Mouse (Mus musculus): ENCODE data around the gene Plcxd1.
"Not testable (repeated sequence)": the region's sequence is repeated elsewhere in the genome, so short reads cannot be mapped to it uniquely, and the experiment has no call there.

Gene Plcxd1

DNA sequence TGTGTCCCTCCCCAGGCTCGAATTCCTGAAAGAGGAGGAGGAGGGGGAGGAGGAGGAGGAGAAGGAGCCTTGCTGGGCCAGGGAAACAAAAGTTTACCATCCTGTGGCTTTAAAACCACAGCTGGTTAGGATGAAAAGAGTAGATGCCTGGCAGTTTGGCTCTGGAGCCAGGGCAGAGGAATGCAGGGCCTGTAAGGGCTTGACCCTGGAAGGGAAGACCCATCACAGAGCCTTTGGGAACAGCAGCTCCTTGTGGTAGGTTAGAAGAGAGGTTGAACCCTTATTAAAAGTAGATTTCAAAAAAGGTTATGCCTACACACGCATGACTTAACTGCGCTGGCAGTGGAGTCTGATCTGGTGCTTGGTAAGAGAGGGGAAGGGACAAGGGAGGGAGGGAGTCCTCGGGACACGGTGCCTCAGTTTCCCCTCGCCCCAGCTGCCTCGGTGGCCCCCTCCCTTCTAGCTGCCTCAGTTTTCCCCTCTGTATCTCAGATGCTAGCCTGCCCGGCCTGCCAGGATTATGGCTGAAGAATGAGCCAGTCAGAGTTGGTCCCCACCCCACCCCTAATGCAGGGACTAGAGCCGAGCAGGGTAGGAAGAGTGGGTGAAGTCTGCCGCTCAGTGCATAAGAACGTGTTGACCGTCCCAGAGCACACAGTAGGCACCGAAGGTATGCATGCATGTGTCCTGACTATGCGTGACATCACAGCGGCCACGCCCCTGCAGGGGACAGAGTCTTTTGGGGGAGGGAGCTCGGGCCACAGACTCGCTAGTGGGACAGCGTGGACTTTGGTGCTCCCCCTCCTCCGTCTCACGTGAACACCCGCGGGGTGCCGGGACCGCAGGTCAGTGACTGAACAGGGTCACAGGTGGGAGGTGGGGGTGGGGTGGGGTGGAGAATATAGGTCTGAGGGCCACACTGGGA lies at the start of gene Plcxd1:
Gene Plcxd1, plus strand, starts transcription at position 314 of the 925 bp plus-strand sequence.
- DNase-seq (ENCODE audit: low spot score in 2 of 2) = peak in 1 of 2 experiments; percentile 29

GRCm38 (mm10) chr5:110057637-110058408 lies 41.9 kb upstream of the Plcxd1 start:
- peak; percentile 72 to 79 for DNase-seq (ENCODE audit: low spot score in 2 of 2)

- DNase-seq (ENCODE audit: low spot score in 2 of 2) = not testable (repeated sequence)
Measured at GRCm38 (mm10) chr5:110072413-110072812, 27.4 kb upstream of the Plcxd1 start, which contains the start of gene Gm17655. Gene Gm17655 (minus strand): TSS chr5:110072513.

GRCm38 (mm10) chr5:110082961-110083360 lies 16.8 kb upstream of the Plcxd1 start:
- DNase-seq (ENCODE audit: low spot score in 2 of 2) = no peak

GRCm38 (mm10) chr5:110086161-110086866 lies 13.5 kb upstream of the Plcxd1 start:
- no peak for DNase-seq (ENCODE audit: low spot score in 2 of 2)

- no peak for DNase-seq (ENCODE audit: low spot score in 2 of 2)
Measured at GRCm38 (mm10) chr5:110091546-110091945, 8.2 kb upstream of the Plcxd1 start.

DNA sequence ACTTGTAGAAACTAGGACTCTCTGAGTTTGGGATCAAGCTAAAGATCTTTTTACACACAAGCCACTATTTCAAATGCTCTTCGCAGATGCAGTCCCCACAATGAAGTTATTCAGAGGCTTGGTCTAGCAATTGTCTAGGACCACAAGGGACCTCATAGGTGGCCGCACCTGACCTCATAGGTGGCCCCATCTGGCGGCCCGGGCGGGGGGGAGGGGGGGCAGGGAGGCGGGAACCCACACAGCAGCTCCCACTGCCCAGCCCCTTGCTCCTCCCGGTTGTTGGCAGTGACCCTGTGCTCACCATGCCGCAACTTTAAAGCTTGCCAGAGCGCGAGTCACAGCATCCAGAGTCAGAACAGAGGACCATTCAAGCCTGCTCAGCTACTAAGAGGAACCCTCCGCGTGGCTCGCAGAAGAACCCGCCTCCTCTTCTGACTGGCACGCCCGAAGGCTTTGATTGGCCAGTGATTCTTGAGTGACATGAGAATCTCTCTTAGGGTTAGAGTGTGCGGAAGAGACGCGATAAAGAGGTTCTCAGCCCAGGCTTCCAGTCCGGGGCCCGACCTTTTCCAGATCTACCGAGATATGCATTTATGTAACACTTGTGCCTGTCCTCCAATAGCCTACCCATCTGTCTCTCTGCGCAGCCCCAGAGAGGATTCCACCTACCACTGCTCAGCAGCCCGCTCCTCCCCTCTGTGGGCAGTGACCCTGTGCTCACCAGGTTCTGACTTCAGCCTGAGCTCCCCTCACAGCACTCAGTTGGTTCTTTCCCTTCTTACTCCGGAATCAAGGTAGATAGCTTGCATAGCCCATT lies 5.5 kb upstream of the Plcxd1 start, which contains the start of gene Gm35315:
Gene Gm35315, minus strand, starts transcription at position 391 of the 817 bp plus-strand sequence.
- peak; percentile 84 to 85 for DNase-seq (ENCODE audit: low spot score in 2 of 2)

- no peak for DNase-seq (ENCODE audit: low spot score in 2 of 2)
Measured at GRCm38 (mm10) chr5:110094847-110095213, 4.9 kb upstream of the Plcxd1 start.

- DNase-seq (ENCODE audit: low spot score in 2 of 2) = peak; percentile 14 to 26
Measured at GRCm38 (mm10) chr5:110098991-110099477, 735 bp upstream of the Plcxd1 start.

DNA sequence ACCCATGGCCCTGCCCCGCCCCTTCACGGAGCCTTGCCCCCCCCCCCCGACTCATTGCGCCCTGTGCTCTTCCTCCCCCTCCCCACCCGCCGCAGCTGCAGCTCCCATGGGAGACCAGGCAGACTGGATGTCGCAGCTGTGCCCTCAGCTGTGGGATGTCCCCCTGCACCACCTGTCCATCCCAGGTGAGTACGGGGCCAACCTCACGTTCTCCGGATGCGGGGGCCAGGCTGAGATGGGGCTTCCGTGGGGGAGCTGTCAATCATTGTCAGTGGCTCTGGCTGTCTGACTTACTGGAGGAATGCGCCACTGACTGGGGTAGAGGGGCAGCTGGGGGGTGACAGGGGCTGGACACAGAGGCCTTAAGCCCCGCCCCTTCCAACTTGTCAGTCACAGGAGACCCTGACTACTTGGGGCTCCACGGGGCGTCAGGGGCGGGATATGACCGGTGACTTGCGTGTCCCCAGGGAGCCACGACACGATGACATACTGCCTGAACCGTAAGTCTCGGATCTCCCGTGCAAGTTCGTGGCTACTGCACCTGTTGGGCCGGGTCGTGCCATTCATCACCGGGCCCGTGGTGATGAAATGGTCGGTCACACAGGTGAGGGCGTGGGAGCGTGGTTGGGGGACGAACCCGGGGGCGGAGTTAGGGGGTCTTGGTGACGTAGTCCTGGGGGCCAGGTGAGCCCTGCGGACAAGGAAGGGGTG lies 1.3 kb downstream of the Plcxd1 start:
- peak; percentile 33 to 50 for DNase-seq (ENCODE audit: low spot score in 2 of 2)

DNA sequence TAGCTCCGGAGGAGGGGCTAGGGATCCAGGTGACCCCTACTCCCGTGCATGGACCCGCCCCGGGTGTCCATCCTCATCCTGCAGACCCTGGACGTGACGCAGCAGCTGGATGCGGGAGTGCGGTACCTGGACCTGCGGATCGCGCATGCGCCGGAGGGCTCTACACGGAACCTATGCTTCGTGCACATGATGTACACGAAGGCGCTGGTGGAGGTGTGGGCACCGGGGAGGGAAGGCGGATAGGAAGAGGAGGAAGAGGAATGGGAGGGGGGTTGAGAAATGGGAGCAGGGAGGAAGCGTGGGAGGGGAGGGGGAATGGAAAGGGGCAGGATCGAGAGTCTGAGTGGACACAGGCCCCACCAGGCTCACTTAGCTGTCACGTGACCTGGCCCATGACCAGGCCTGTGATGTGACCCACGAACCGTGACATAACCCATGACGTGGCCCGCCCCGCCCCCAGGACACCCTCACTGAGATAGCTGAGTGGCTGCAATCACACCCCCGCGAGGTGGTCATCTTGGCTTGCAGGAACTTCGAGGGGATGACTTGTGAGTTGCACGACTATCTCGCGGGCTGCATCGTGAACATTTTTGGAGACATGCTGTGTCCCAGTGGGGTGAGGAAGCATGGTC lies 2.1 kb downstream of the Plcxd1 start:
- DNase-seq (ENCODE audit: low spot score in 2 of 2) = peak; percentile 64 to 76

DNA sequence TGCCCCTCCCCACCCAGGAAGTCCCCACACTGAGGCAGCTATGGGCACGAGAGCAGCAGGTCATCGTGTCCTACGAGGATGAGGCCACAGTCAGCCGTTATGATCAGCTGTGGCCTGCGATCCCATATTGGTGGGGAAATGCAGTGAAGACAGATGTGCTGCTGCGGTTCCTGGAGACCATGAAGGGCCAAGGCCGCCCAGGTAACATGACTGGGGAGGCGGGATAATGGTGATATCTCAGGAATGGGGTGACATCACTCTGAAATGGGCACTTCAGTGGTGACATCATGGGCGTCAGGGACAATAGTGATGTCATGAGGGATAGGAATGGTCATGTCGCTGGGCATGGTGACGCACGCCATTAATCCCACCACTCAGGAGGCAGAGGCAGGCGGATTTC lies 2.7 kb downstream of the Plcxd1 start:
- DNase-seq (ENCODE audit: low spot score in 2 of 2) = peak in 1 of 2 experiments; percentile 18

DNA sequence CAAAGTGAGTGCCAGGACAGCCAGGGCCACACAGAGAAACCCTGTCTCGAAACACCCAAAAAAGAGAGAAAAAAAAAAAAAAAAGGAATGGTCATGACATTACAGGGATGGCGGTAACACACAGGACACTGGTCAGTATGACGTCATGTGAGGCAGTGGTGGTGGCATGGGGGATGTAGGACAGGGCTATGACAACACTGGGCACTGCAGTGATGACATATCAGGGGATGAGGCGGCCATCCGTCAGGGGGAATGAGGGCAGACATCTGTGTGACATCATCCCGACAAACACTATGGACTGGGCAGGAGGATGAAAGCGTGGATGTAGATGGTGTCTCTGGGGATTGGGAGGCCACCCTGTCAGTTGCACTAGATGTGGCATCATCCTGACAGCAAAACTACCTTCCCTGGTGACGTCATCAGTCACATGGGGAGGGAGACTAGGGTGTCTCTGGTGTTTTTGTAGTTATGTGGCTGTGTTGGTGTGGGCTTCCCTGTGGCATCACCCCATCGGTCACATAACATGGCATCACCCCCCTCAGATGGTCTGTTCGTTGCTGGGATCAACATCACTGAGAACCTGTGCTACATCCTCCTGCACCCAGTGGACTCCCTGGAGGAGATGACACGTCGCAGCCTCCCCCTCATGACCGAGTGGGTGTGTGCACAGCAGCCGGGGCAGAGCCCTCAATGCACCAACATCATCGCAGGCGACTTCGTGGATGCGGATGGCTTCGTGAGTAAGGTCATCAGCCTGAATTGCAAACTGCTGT lies 3.3 kb downstream of the Plcxd1 start:
- peak in 1 of 2 experiments; percentile 19 for DNase-seq (ENCODE audit: low spot score in 2 of 2)

DNA sequence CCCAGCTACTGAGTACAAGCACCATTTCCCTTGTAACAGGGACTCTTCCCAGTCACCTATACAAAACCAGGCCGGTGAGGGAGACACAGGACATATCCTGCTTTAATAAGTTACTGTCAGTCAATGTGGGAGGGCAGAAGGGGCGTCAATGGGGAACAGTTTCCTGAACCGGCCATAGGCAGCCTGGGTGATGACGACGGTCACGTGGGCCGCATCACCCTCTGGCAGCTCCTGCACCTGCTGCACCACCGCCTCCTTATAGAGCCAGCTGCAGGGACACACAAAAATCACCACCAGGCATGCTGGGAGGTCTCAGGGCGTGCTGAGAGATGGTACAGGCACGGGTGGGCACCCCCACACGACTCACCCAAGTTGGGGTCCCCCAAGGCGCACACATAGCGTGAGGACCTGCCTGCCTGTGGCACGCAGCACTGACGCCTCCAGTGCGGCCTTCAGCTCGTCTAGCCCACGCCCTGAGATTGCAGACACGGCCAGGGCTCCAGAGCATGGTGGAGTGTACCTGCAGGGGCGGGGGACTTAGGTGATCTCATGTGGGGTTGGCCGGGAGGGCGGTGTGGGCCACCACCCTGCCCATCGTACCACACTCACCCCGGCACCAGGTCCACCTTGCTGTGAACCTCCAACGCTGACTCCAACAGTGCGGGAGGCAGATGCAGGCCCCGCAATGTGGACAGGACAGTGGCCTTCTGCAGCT lies 4.3 kb downstream of the Plcxd1 start:
- peak in 1 of 2 experiments; percentile 18 for DNase-seq (ENCODE audit: low spot score in 2 of 2)

DNA sequence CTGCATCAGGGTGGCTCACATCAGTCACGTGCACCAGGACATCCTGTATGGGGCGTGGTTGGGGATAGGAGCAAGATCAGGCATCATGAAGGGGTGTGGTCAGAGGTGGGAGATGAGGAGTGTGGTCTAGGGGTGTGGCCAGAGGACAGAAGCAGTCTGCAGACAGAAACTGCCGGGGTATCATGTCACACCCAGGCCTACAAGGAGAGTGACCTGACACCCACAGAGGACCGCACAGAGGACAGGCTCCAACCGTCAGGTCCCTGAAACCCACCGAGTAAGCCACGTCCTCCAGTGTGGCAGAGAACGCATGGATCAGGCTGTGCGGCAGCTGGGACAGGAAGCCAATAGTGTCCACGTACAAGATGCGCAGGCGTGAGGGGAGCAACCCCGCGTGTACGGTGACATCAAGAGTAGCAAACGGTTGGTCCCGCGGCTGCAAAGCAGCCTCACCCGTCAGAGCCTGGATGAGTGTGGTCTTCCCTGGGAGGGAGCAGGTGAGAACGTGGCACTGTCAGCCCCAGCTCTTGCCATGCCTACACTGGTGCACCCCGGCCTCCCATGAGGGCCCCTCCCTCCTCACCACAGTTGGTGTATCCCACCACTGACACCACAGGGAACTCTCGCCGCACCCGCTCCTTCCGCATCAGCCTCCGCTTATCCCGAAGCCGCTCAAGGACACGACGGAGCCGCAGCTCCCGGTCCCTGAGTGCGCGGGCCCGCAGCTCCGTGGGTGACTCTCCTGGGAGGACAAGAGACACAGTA lies 5.0 kb downstream of the Plcxd1 start:
- peak in 1 of 2 experiments; percentile 20 for DNase-seq (ENCODE audit: low spot score in 2 of 2)

GRCm38 (mm10) chr5:110106140-110106871 lies 6.5 kb downstream of the Plcxd1 start:
- peak; percentile 16 to 24 for DNase-seq (ENCODE audit: low spot score in 2 of 2)

Measured in frontal cortex, postnatal 14 days (tissue).